Mouse (Mus musculus): ENCODE results near the gene Tacc3.

Tacc3 gene

DNA sequence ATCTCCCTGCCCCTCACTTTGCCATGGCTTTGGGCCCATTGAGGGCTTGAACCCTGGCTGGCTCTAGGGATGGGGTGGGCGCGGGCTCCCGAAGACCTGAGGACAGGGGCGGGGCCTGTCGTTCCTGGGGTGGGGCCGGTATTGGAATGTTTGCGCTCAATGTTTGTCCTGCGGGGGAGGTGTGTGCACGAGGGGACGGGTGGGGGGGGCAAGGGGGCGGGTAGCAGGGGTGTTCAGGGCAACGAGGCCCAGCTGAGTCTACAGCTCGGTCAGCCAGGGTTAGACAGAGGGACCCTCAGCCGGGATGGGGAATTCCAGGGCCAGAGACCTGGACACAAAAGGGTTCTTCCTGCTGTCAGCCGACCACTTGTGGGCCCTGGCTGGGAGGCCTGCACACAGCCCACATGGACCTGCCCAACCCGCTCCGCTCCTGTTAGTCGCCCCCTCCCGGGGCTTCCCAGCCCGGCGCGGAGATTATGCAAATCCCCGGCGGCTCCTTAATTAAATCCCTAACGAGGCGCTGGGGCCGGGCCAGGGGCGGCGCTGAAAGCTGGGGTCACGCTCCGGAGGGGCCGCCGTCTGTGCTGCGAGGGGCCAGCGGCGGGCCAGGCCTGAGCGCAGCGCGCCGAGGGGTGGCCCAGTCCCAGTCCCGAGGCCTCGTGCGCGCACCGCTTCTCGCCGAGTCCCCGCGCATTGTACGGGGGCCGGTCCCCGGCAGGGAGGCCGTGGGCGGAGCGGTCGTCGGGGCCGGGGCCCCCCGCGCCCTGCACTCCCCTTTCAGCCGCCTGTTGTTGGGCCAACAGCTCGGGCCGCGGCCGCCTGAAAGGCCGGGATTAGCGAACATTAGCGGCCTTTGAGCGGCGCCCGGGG, 37.2 kb downstream of the Tacc3 start:
- peak; percentile 38 for DNase-seq

DNA sequence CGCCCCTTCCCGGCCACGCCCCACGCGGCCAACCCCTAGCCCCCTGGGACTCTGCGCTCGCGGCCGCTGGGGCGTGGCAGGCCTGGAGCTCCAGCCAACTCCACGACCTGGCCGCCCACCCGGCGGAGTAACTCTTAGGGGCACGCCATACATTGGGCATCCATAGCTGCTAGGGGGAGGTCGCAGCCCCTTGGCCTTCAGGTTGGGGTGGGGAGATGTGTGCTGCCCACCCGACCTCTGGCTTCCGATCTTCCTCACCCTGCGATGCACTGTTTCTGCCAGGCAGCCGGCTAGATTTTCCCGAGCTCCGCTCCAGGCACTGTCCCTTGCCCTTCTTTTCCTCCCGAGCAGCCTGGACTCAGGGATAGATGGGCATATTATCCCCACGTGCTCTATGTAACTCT, 37.8 kb downstream of the Tacc3 start:
- DNase-seq, result no peak

DNA sequence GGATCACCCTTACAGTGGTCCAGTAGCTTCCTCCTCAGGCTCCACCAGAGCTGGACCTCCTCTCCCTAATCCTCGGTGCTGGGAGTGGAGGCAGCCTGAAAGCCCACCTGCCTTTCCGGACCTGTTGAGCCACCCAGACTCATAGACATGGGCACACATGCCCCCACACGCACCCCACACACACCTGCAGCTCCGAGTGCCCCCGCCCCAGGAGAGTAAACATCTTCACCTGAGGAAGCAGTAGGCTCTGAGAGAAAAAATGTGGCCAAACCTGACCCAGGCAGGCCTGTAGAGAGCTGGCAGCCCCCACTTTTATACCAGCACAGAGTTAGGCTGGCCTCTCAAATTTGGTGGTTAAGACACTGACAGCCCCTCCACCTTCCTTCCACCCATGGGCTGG, 38.5 kb downstream of the Tacc3 start:
- no peak for DNase-seq

DNA sequence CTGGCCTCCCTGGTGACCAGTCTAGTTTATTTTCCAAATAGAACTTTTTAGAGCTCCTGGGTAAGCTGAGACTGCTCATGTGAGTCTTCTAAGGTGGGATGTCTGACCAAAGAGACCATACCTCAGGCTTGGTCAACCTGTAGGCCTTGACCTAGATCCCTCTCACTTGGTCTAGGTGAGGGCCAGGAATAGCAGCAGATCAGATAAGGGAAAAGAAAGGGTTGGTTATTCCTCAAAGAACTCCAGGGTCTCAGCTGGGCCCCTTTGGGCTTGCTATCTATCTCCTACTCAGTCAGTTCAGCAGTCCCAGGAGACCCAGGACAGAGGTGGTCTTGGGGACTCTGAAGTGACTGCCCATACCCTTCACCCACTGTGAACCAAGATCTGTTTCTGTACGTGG, 39.6 kb downstream of the Tacc3 start:
- no peak for DNase-seq

DNA sequence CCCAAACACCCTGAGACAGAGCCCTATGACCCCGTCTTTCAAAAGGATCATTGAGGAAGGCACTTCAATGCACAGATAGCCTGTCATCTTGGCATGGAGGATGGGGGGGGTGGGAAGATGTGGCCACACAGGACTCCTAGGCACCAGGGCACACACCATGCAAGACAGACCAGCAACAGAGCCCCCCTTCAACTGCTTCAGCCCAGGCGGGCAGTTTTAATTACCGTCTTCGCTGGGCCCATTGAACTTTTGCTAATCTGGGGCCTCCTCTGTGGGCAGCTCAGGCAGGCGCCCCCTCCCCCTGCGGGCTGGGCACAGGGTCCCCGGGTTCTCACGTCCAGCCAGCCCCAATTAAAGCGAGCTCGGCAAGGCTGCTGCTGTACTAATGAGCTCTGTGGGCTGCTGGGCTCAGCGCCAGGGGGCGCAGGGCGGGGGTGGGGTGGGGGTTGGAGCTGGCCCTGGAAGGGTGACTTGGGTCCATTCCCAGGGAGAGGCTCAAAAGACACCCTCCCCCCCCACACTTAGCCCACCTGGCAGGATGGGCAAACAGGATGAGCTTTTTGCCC, 40.1 kb downstream of the Tacc3 start:
- no peak for DNase-seq

DNA sequence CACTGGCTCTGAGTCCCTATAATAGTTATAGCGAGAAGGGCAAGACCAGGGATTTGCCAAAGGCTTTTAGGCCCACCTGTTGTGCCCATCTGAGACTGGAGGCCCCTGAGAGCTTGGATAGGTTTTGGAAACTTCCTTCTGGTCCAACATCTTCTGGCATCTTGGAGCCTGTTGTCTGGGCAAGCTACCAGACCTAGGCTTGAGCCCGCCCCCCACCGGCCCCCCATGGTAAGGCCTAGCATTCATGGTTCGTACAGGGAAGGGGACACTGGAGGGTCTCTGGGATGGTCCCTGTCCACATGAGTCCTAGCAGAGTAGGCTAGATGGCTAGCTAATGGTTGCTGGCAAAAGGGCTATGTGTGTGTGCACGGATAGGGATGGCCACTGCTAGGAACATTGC, 40.7 kb downstream of the Tacc3 start:
- DNase-seq, result no peak

DNA sequence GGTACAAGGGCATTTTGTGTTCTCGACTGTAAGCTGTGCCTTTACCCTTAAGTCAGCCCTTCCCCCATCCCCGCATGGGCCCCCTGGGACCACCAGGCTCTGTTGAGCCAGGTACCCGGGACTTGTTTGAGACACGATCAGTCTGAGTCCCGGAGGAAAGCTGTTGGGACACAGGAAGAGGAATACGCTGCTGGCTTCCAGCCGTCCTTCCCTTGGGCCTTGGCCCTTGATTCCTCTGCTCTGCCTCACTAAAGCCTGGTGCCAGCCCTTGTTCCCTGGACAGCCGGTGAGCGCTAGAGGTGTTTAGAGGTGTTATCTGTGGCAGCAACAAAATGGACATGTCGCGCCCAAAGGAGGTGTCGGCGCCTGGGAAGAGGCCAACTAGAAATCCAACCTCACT, 42.1 kb downstream of the Tacc3 start:
- no peak for DNase-seq

DNA sequence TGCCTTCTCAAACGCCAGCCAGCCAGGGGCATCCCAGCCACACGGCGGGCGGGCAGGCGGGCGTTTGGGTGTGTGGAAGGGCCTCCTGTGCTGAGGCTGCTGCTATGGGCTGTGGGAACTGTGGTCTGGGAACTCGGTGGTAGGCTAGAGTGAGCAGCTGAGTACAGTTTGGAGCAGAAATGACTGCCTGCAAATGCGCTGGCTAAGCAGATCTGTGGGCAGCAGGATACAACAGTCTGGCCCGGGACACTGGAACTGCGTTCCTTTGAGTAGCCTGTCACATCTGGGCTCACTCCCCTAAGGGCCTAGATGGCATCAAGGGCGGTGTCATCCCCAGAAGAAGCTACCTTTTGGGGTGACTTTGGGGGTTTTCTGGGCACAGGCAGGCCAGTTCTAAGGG, 43.9 kb downstream of the Tacc3 start:
- no peak for DNase-seq

DNA sequence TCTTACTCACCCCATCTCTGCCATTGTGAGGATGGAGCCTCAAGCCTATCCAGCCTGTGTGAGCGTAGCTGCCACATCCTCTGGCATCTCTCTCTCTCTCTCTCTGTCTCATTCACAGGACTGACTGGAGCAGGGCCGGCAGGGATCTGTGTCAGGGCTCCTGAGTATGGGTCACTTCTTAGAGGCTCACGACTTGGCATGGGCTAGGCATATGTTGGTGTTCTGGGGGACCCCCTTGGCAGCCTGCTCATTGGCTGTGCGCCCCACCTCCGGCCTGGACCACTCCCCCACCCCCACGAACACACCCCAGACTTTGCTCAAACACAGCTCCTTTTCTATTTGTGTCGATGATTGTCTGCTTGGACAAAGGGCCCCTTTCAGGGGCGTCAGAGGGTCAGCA, 46.1 kb downstream of the Tacc3 start:
- DNase-seq, result no peak

DNA sequence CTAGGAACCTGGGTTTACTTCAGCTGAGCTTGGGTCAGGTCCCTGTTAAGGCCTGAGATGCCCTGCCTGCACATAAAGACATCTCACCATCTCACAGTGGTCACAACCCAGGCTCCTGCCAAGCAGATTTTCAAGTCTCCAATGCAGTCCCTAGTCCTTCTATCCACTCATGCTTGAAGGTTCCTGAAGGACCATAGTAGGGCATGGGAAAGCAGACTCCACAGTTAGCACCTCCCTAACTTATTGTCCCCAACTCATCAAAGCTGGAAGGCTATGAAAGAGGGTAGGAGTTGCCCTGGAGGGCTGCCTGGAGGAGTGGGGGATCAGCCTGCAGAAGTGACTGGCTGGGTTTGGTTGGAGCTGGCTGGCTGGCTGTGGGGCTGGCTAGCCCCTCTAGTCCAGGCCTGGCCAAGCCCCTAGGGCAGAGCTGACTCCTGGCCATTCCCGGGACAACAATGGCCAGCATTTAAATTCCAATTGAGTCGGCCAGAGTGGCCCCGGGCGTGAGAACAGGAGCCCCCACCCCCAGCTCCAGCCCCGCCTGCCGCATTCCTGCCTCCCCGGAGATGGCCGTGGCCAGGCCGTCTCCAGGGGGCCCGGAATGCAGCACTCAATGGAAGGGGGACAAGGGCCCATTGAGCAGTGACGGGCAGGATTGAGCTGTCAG, 47.1 kb downstream of the Tacc3 start:
- no peak for DNase-seq

DNA sequence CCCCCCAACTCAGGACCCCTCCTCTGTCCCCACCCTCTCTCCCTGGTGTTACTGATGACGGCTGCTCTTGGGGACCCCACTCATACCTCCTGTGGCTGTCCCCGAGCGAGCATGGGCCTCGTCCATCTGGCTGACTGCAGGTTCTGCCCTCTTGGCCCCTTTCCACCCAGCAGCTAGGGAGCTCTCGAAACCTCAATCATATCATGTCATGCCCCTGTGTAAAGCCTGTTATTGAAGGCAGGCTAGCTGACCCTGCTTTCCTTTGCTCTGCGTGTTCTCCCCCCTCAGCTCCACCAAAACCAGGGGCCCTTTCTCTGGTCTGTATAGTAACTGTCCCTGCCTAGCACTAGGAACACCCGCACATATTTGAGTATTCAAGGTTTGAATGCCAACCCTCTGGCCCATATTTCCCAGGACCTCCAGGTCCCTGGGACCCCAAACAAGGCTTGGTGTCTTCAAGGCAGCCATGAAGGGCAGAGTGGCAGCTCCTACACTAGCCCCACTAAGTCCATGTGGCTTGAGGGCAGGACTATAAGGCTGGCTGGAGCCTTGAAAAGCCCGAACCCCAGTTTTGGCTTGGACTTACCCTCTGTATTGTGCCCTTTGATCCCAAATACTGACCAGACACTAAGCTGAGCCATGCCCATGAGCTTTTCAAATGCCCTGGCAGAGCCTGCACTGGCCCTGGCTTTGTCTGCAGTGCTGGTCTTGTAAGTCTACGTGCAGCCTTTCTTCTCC, 47.9 kb downstream of the Tacc3 start:
- DNase-seq, result no peak

DNA sequence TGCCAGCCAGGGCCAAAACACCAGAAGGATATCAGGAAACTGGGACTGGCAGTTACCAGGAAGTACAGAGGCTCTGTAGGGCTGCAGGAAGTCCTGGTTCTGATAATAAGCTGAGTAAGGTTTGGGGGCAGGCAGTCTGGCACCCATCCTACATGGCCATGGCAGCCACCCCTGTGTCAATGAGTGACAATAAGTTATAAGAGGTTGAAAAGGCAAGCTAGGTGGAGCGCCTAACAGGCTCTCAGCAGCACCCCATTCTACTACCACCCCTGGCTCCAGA, 48.4 kb downstream of the Tacc3 start:
- DNase-seq, result no peak

DNA sequence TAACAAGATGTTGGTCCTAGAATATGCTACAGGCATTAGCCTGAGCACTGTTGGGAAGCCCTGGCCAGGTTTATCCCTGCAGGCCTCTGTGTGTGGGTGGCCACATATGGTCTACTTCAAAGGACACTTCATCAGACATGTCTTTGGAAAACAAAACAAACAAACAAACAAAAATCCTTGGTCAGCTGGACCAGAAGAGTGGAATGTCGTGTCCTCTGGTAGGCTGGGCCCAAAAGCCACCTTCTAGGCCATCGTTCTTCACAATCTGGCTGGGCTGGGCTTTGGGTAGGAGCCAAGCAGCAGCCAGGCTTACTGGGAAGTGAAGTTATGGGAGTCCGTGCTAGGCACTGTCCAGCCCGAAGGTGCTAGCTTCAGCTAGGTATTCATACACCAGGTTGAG, 49.2 kb downstream of the Tacc3 start:
- DNase-seq, result no peak

DNA sequence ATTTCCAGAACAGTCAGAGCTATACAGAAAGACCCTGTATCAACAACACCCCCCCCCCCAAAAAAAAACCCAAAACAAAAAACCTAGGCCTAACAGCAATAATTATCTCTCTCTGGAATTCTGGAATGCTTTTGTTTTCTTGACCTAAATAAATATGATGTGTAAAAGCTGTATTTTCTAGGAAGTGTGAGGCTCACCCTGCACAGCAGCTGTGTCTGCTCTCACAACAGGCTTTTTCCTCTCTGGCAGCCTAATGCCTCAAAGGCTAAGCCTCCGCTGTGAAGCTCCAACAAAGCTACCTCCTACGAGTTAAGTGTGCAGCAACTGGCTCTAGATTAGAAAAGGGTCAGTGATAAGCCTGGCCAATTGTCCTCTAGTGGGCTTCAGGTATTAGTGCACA, 51.1 kb downstream of the Tacc3 start:
- no peak for DNase-seq

DNA sequence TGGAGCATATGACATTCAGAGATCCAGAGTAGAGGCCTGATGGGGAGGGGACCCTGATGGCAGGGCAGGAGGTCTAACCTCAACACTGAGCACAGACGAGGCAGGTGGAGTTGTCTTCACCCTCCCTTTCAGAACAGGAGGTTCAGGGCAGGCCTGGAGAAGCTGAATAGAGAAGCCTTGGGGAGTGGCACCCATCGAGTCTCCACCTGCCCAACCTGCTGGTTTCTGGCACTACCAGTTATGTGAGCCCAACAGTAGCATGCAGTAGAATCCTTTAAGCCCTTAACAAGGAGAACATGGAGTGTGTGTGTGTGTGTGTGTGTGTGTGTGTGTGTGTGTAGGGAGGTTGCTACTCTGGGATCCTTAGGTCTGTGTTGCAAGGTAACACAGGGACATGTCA, 54.6 kb downstream of the Tacc3 start:
- no peak for DNase-seq

DNA sequence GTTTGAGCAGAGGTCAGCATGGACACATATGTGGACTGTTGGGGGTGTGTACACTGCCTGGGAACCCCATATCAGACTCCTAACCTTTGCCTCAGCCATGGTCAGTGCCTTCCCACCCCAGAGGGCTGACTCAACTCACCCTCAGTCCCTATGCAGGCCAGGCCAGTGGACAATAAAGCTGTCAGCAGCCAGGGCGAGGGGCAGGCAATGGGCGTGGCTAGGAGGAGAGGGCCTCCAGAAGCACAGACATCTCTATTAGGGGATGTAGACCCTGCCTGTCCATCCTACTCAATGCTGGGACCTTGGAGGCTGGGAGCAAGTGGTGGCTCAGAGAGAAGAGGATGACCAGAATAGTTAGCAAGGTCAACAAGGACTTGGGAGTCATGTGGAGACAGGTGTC, 57.3 kb downstream of the Tacc3 start:
- no peak for DNase-seq

DNA sequence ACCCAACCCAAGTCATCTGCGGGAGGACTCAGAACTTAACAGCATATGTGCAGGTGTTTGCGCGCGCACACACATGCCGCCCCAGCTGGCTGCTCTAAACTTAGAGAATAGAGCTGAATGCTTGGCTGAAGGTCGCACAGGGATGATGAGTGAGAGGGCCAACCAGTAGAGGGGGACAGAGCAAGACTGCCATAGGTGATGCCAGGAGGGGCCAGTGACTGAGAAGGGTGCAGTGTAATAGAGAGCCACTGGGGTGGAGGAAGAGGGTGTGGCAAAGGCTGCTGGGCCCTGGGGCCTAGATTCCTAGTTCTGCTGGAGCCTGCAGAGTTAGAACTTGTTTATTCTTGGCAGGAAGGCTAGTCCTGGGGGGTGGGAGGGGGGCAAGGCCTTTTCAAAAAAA, 58.5 kb downstream of the Tacc3 start:
- peak; percentile 23 for DNase-seq

DNA sequence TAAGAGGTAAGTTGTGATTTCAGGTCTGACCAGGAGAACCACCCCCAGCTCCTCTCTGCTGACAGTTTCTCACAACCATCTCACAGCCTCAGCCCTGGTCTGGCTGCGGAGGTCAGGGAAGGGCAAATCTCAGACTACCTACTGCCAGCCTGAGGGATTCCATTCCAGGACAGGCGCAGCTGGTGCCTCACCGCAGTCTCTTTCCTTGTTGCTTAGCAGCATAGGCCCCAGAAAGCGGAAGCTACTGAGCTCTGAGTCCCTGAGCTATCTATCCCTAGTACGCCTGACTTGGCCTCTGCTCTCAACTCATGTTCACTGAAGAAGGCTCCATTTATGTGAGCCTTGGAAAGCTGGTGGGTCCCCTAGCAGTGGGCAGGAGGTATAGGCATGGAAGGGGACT, 60.5 kb downstream of the Tacc3 start:
- DNase-seq, result no peak

DNA sequence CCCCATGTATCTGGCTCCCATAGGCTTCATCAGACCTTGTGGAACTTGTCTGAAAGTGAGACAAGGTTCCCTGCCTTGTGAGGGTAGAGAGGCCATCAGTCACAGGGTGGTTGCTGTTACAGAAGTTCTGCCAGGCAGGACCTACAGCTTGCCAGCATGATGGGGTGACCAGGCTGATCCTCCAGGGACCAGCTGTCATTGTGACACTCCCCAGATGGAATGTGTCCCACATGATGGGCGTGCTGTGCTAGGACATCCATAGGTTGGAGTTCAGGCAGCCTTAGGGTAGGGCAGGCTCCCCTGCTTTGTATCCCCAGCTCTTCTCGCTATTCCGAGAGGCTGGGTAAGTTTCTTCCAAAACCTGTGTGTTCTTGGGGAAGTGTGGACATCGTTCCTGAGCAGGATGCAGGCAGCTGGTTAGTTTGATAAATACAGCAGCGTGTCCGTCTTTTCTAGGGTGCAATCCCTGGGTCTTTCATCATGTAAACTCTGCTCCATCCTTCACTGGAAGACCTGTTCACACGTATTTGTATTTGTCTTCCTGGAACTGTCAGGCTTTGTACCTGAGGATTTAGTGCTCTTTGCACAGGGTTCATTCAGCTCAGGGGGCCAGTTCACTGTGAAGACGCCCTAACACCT, 63.0 kb downstream of the Tacc3 start:
- DNase-seq, result no peak

DNA sequence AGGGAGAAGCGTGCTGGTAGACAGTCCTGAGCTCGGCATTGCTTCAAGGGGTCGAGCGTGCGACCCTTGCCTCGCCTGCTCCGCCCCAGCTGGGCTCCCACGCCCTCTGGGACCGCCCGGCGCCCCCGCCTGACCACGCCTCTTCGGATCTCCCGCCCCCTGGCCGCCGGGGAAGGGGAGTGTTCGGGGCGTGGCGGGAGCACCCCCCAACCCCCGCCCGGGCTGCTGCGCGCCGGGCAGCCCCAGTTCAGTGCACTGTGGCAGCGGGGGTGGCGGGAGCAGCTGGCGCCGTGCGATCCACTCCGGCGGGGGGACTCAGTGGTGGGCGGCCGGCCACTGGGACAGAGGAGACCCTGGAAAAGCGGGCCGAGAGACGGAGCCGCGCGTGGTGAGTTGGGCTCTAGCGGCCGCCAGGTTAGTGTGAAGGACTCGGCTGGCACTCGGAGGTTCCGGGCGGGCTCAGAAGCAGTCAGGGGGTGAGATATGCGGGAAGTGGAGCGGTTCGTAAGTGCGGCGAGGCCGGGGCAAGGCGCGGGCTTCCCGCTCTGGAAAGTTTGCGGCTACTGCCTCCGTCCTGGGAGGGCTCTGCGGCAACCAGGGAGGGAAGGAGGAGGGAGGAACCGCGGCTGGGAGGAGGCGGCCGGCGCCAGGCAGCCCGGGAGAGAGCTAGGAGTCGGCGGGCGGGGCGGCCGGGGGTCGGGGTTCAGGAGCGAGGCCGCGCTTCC, 63.8 kb downstream of the Tacc3 start, which contains the start of gene Fgfr3:
Gene Fgfr3, plus strand, starts transcription at position 134 of the 725 bp plus-strand sequence.
- DNase-seq, result peak; percentile 72

DNA sequence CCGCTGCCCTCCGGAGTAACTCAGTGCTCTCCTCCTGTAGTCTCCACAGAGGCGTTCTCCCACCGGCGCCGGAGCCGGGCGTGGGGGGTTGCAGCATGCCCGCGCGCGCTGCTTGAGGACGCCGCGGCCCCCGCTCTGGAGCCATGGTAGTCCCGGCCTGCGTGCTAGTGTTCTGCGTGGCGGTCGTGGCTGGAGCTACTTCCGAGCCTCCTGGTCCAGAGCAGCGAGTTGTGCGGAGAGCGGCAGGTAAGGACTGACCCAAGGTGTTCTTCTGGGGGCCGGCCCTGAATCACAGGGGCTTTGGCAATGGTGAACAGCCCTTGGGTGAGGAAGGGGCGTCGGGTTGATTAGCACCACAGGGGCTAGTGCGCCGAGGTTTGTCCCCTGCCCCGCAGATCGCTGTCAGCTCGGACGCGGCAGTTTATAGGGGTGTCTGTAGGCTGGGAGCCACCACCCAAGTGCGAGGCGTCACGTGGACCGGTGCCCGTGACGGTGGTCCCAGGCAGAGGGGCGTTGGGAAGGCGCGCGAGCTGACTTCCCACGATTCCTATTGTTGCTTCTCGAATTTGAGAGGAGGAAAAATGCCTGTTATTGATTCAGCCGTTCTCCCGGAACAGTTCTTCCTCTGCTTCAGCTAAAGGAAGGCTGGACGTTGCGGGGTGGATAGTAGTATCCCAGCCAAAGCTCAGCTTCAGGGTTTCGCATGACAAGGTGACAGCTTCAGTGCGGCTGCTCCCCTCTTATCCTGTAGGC, 64.5 kb downstream of the Tacc3 start:
- DNase-seq, result peak; percentile 17
